Mouse (Mus musculus) megakaryocyte-erythroid progenitor cell, adult 5-6 weeks (primary cell): ENCODE data around the gene Rps12-ps3. TPM values are rescaled to one million over a fixed set of nuclear protein-coding genes. Genes with fewer than 3 reads are reported as not detected.

Experiments used
- ATAC-seq: replicated peaks from 2 replicates; pipeline ENCODE4 v1.8.0; 2016; ENCODE audit warnings: mild to moderate bottlenecking, inconsistent platforms; ENCODE audit not compliant: severe bottlenecking, poor library complexity, low FRiP score, low TSS enrichment
- total RNA-seq, 2 experiments: library from RNA; stranded (forward) in 1 of 2; stranded (reverse) in 1 of 2; fragments of 200-1000, 215-1000 nt in 1 of 2; fragments of >200 nt in 1 of 2; fragmentation: Nextera tagmentation in 1 of 2; gene quantifications; 2 replicates each; pipeline ENCODE4 v1.2.3; 2014 to 2017

Gene Rps12-ps3
- total RNA-seq, 2 experiments from 2014 or later: 406 to 963 TPM

DNA sequence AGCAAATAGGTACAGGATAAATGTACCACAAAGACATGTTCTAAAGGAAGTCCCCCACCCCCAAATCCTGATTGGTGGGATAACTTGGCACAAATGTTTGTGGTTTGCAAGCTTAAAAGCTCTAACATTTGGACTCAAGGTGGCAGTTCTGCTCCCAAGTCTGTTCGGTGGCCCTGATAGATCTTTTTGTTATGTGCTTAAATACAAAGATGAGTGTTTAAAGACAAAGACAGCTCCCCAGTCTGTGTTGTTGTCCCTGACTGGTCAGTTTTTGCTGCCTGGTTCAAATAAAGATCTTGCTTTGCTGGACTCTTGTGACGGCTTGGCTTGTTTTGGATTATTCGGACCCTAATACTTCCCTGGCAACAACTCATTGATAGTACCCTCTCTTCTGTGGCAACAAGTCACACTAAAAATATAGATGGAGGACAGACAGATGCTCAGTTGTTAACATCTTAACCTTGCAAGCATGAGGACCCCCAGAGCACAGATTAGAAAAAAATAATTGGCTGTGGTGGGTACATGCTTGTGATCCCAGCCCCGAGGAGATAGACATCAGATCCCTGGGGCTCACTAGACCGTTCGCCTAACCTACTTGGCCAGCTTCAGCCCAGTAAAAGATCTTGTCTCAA is 27.4 kb downstream of the Rps12-ps3 start:
- no peak for ATAC-seq

DNA sequence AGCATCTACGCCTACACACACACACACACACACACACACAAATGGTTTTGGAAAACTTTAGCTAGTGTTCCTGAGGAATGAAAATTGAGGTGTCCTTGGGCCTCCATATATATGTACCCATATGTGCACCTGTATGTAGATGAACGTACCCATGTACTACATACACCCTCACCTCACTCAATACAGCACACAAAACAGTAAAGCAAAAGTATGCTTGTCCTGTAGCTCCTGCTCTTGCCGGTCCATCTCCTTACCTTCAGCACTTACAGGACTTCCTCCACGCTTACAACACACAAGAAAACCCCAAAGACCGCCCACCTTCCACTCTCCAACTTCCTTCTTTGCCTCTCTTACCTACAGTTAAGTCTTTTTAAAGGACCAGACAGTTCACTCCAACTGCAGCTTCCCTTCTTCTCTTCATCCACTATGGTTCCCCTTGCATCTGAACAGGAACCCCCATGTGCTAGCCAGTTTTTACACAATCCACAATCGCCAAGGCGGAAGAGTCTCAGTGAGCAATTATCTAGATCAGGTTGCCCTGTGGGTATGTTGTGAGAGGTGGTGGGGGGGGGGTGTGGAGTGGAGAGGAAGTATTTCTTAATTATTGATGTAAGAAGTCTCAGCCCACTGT is 28.3 kb downstream of the Rps12-ps3 start:
- no peak for ATAC-seq

GRCm38 (mm10) chr19:59351151-59351889 is 29.2 kb downstream of the Rps12-ps3 start:
- no peak for ATAC-seq

DNA sequence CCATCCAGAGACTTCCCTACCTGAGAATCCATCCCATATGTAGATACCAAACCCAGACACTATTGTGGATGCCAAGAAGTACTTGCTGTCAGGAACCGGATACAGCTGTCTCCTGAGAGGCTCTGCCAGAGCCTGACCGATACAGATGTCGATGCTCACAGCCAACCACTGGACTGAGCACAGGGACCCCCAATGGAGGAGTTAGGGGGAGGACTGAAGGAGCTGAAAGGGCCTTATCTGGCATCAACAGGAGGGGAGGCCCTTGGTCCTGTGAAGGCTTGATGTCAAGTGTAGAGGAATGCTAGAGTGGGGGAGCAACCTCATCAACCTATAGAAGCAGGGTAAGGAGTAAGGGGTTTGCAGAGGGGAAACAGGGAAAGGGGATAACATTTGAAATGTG is 30.7 kb downstream of the Rps12-ps3 start:
- no peak for ATAC-seq

GRCm38 (mm10) chr19:59354906-59355305 is 32.8 kb downstream of the Rps12-ps3 start:
- peak; percentile 79 for ATAC-seq

DNA sequence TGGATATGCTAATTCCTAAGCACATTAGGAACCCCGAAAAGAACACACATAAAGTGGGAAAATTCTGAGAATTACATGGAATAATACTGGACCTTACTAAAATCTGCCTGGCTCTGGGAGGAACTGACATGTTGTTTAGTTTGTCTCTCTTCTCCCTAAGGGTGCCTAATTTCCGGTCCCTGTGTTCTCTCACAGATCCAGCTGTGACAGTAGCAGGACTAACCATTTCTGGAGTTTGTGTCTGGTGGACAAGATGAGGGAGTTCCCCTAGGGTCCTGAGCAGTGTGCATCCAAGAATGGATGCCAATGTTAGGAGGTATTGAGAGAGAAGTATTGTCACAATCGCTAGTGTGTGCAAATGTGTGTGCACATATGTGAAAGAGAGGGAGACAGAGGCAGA is 34.3 kb downstream of the Rps12-ps3 start:
- ATAC-seq: no peak

- peak; percentile 23; the same call in 1 of the 2 replicates for ATAC-seq
These were observed 34.9 kb downstream of the Rps12-ps3 start for GRCm38 (mm10) chr19:59356843-59357595.

GRCm38 (mm10) chr19:59357878-59358277 is 35.8 kb downstream of the Rps12-ps3 start:
- no peak for ATAC-seq

DNA sequence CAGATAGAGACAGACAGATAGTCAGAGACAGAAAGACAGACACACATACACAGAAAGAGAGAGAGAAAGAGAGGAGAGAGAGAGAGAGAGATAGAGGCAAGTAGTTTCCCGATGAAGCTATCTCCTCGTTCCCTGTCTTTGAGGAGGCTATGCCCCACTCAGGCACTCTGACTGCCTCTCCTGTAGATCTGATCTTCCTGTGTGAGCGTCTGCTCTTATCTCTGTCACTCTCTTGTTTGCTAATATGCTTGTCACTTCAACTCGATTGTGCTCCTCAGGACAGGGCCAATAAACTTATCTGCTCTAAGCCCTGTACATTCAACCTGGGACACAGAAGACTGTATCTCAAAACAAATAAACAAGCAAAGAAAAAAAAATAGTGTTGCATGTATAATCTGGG is 37.1 kb downstream of the Rps12-ps3 start:
- ATAC-seq: peak; percentile 23

- ATAC-seq: peak; percentile 93
These were observed 38.4 kb downstream of the Rps12-ps3 start for GRCm38 (mm10) chr19:59360486-59360896.

DNA sequence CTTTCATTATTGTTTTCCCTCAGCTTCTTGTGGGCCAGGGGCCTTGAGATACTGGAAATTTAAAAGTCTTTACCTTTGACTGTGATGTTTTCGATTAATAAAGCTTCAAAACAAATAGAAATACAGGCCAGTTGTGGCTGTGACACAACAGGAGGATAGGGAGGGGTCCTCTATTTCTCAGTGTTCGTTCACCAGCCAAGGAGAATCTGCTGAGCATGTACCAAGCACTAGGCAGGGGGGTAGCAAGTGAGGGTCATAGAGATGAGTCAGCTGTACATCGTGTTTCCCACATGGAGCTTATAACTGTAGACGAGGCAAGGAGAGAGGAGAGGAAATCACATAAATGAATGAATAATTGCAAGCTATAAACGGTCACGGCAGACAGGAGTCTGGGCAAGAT is 40.6 kb downstream of the Rps12-ps3 start:
- no peak for ATAC-seq

DNA sequence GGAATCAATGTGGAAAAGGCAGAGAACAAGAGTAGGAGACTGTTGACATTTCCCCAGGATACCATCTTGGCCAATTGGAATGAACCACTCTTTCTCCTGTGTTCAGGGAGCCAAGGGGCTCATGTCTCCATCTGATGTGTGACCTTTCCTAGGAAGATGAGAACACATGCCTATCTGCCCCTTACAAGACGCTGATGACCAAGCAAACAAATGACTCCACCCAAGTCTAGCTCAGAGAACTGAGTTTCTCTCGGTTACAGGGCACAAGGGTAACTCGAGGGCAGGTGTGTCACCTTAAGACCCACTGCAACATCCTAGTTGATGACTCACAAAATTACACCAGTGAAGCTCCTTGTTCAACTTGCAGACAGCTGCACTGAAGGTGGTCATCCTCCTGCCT is 41.6 kb downstream of the Rps12-ps3 start:
- ATAC-seq: no peak

GRCm38 (mm10) chr19:59366724-59367123 is 44.6 kb downstream of the Rps12-ps3 start:
- ATAC-seq: no peak

GRCm38 (mm10) chr19:59367892-59368291 is 45.8 kb downstream of the Rps12-ps3 start:
- ATAC-seq: no peak

- ATAC-seq: no peak
These were observed 48.9 kb downstream of the Rps12-ps3 start for GRCm38 (mm10) chr19:59371016-59371415.

Other genes starting within 250 kb of the Rps12-ps3 start
- 1.8 TPM in 1 of 2 replicates, not detected in the other for gene Shtn1, start 246.2 kb upstream of the Rps12-ps3 start, total RNA-seq (2014; fragmentation: Nextera tagmentation)
- 0.23 and 0.42 TPM in 2 replicates for gene Shtn1, start 246.2 kb upstream of the Rps12-ps3 start, total RNA-seq (2017)
- not detected in 2 replicates for gene Vax1, start 152.2 kb upstream of the Rps12-ps3 start, total RNA-seq (2014; fragmentation: Nextera tagmentation)
- not detected in 2 replicates for gene Vax1, start 152.2 kb upstream of the Rps12-ps3 start, total RNA-seq (2017)
- not detected in 2 replicates for gene Kcnk18, start 103.1 kb upstream of the Rps12-ps3 start, total RNA-seq (2014; fragmentation: Nextera tagmentation)
- gene Kcnk18, start 103.1 kb upstream of the Rps12-ps3 start, total RNA-seq (2017): not detected in 2 replicates
- gene Slc18a2, start 61.4 kb upstream of the Rps12-ps3 start, total RNA-seq (2014; fragmentation: Nextera tagmentation): 14.8 and 19.7 TPM in 2 replicates
- gene Slc18a2, start 61.4 kb upstream of the Rps12-ps3 start, total RNA-seq (2017): 11.3 and 26.0 TPM in 2 replicates
- gene Pdzd8, start 23.5 kb downstream of the Rps12-ps3 start, total RNA-seq (2014; fragmentation: Nextera tagmentation): 31.9 and 35.1 TPM in 2 replicates
- gene Pdzd8, start 23.5 kb downstream of the Rps12-ps3 start, total RNA-seq (2017): 35.5 and 41.3 TPM in 2 replicates
- not detected in 2 replicates for gene Emx2, start 136.1 kb downstream of the Rps12-ps3 start, total RNA-seq (2014; fragmentation: Nextera tagmentation)
- not detected in 2 replicates for gene Emx2, start 136.1 kb downstream of the Rps12-ps3 start, total RNA-seq (2017)